Mouse (Mus musculus) liver, embryonic 13.5 days (tissue): Measurements from ENCODE around the gene Dusp1. TPM values are rescaled to one million over a fixed set of nuclear protein-coding genes. Genes with fewer than 3 reads are reported as not detected.

Experiments used
- ATAC-seq: fragments of 200-750 bp; cut with Nextera tagmentation; 2 replicates; pipeline ENCODE4 v1.8.0; 2017; ENCODE audit warnings: low read depth, mild to moderate bottlenecking, moderate number of reproducible peaks, moderate library complexity
- DNase-seq: peaks from one replicate; pipeline ENCODE4 v3.0.0; 2022
- H3K27ac ChIP-seq: fragments of 300-500 bp; sonication (generic); 2 replicates; pipeline ENCODE4 v1.5.1; 2015; ENCODE audit warnings: moderate library complexity, mild to moderate bottlenecking, inconsistent platforms
- H3K27me3 ChIP-seq: fragments of 300-500 bp; sonication (generic); 2 replicates; pipeline ENCODE4 v1.6.1; 2015; ENCODE audit warnings: mild to moderate bottlenecking, inconsistent platforms
- H3K36me3 ChIP-seq: fragments of 300-500 bp; sonication (generic); 2 replicates; pipeline ENCODE4 v1.6.1; 2015; ENCODE audit warnings: mild to moderate bottlenecking, inconsistent platforms
- H3K4me1 ChIP-seq: fragments of 300-500 bp; sonication (generic); replicated peaks from 2 replicates; pipeline ENCODE4 v1.6.1; 2015; ENCODE audit warnings: inconsistent platforms
- H3K4me2 ChIP-seq: fragments of 300-500 bp; sonication (generic); 2 replicates; pipeline ENCODE4 v1.6.1; 2015; ENCODE audit warnings: inconsistent platforms, mild to moderate bottlenecking, moderate library complexity
- H3K4me3 ChIP-seq: fragments of 300-500 bp; sonication (generic); replicated peaks from 2 replicates; pipeline ENCODE4 v1.5.1; 2015; ENCODE audit warnings: mild to moderate bottlenecking, inconsistent platforms
- H3K9ac ChIP-seq: fragments of 300-500 bp; sonication (generic); 2 replicates; pipeline ENCODE4 v1.6.1; 2015; ENCODE audit warnings: mild to moderate bottlenecking, inconsistent platforms
- H3K9me3 ChIP-seq: fragments of 300-500 bp; sonication (generic); replicated peaks from 2 replicates; pipeline ENCODE4 v1.6.1; 2016; ENCODE audit warnings: inconsistent platforms
- WGBS: fragments of 180-500 bp; shearing (Covaris S2); methylation state at CpG from one replicate; pipeline ENCODE4 v1.1.7; 2015; ENCODE audit not compliant: insufficient replicate concordance; 5-methylcytosine and 5-hydroxymethylcytosine counted together
- polyA plus RNA-seq: library from polyadenylated mRNA; unstranded; fragments of >200 nt; fragmentation: Nextera tagmentation; extraction: Ambion mirVana; gene quantifications from 2 replicates; pipeline ENCODE4 v1.2.1, GENCODE M21; 2015

The Dusp1 gene
- polyA plus RNA-seq, 1 experiment from 2014 or later, result 22.2 TPM

DNA sequence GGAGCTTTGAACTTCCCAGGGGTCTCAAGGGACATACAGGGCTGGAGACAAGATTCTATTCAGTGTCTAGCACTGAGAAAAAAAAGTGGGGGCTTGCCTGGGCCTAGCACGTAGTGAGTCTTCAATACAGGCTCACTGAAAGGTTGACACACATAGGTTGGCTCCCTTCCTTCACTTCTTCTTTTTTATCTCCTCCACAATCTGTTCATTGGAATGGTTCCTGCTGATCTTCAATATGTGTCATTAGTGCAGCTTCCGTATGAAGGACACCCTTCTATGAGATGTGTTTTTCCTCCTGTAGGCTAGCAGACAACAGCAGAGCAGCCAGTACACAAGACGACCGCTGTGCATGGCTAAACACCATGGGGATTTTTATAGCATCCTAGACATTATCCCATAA lies 37.1 kb downstream of the Dusp1 start:
- Histone ChIP-seq H3K4me3 (no peak overlapping the region), H3K9ac (no peak overlapping the region), H3K27me3 (peaks cover 4% of the 10 kb centered on the region; the same call in 1 of the 2 replicates), H3K36me3 (no peaks in the 10 kb centered on the region), H3K27ac (no peak overlapping the region), H3K4me1 (0 out of 2 replicates have a peak, but pooled peaks cover 11% of the 10 kb centered on the region), H3K4me2 (no peak overlapping the region), H3K9me3 (no peaks in the 10 kb centered on the region)
- WGBS, result 68% methylated on average over 4 of the region's 4 CpGs
- no peak for DNase-seq
- ATAC-seq, result no peak

DNA sequence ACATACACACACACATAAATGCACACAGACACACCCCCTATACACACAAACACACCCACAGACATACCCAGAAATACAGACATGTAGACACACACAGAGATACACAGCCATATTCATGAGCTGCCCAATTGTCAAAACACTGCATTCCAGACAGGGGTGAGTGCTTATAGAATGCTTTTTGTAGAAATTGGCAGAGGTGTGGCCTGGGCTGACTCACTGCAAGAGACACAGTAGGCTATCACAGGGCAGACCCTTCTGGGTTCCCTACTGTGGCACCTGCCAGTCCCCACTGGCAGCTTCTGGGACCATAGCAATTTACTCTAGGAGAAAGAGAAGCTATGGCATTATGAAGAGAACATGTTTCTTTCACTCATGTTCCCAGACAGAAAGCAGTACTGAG lies 37.6 kb downstream of the Dusp1 start:
- H3K4me1 ChIP-seq, result 0 out of 2 replicates have a peak, but pooled peaks cover 11% of the 10 kb centered on the region
- no peak for DNase-seq
- ATAC-seq, result no peak
- no peak overlapping the region for H3K4me3 ChIP-seq
- H3K9ac ChIP-seq, result no peak overlapping the region
- no peak overlapping the region for H3K4me2 ChIP-seq
- no peaks in the 10 kb centered on the region; the same call in 1 of the 2 replicates for H3K27me3 ChIP-seq
- H3K36me3 ChIP-seq, result no peaks in the 10 kb centered on the region
- H3K27ac ChIP-seq, result no peak overlapping the region
- no peaks in the 10 kb centered on the region for H3K9me3 ChIP-seq

DNA sequence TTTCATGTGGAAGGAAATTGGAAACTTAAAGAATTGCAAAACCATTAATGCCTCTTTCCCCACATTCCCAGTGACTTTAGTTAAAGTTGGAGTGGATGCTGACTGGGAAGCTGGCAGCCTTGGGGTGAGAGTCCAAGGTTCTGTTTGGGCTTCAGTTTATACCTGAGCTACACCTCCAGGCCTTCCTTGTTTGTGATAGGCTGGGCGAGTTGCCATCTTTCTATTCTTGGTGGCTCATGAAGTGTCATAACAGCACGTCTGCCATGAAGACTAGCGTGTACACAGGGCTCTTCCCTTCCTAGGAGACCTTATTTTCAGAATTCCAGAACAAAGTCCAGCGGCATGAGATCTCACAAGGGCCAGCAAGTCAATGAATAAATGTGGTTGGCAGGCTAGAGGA lies 39.2 kb downstream of the Dusp1 start:
- no peak overlapping the region for H3K4me2 ChIP-seq
- no peaks in the 10 kb centered on the region for H3K36me3 ChIP-seq
- H3K4me3 ChIP-seq, result no peak overlapping the region
- 57% methylated on average over 4 of the region's 4 CpGs for WGBS
- H3K9ac ChIP-seq, result no peak overlapping the region
- DNase-seq, result no peak
- H3K27me3 ChIP-seq, result no peaks in the 10 kb centered on the region
- peaks cover 10% of the 10 kb centered on the region; the same call in 1 of the 2 replicates for H3K4me1 ChIP-seq
- ATAC-seq, result no peak
- no peaks in the 10 kb centered on the region for H3K9me3 ChIP-seq
- H3K27ac ChIP-seq, result no peak overlapping the region

DNA sequence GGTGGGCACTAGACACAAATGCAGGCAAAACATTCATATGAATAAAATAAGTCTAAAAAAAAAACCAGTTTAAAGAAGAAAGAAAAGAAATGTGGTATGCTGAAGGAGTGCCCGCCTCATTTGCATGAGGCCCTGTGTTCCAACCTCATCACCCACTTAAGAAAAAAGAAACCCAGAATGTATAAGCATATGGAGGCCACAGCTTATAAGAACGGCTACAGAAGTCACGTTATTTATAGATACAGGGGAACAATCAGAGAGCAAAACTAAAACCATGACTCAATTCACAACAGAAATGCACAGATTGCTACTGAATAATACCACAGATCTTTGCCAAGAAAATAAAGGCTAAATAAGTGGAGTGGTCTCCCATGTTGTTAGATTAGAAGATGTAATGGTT lies 43.6 kb downstream of the Dusp1 start:
- Histone ChIP-seq H3K4me1 (peaks cover 48% of the 10 kb centered on the region), H3K9me3 (no peaks in the 10 kb centered on the region), H3K4me3 (no peak overlapping the region), H3K27me3 (no peaks in the 10 kb centered on the region), H3K4me2 (no peak overlapping the region), H3K9ac (no peak overlapping the region), H3K27ac (no peak overlapping the region; the same call in 1 of the 2 replicates), H3K36me3 (no peaks in the 10 kb centered on the region)
- 73% methylated on average over 3 of the region's 3 CpGs for WGBS
- no peak for DNase-seq
- ATAC-seq, result no peak

DNA sequence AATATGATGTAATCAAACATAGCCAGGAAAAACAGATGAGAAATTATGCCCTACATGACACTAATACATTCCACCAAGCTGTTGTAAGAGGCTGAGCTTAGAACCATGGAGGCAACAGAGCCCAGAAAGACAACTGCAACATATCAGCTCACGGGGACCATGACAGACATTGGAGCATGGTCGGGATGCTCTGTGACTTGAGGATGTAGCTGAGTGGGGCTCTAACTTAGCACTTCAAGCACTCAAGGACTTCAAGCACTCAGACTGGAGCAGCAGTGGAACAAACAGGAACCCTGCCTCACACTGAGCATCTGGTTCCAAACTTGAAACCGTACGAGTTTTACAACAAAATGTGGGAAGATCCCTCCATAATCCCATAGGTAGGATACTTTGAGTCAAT lies 46.3 kb downstream of the Dusp1 start:
- Histone ChIP-seq H3K27me3 (no peaks in the 10 kb centered on the region), H3K9me3 (no peaks in the 10 kb centered on the region), H3K36me3 (no peaks in the 10 kb centered on the region), H3K9ac (no peak overlapping the region), H3K4me2 (no peak overlapping the region), H3K4me1 (peaks cover 69% of the 10 kb centered on the region), H3K27ac (peak overlapping the region; percentile 99), H3K4me3 (no peak overlapping the region)
- no peak for DNase-seq
- no peak for ATAC-seq
- WGBS, result 90% methylated on average over 4 of the region's 4 CpGs

DNA sequence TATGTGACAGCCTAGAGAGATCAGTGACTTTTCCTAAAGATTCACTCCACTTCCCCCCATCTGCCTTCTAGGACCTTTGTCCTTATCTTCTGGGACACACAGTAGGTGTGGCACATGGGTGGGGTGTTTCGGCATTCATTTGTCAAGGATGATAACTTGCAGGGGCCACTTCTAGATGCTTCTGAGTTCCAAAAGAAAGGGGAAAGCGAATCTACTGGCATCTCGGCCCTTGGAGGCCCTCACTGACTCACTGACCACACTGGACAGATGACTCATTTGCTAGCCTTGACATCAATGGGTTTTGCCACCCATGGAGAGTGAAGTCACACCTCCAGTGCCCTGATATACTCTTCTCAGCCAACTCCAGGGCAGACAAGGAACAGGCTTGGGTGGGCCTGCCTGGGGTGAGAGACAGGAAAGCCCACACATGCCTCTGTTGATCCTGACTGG lies 47.3 kb downstream of the Dusp1 start:
- peak; percentile 86 for DNase-seq
- WGBS, result 12% methylated on average over 3 of the region's 3 CpGs
- peak; percentile 91 for ATAC-seq
- peak overlapping the region; percentile 37 for H3K4me3 ChIP-seq
- H3K4me1 ChIP-seq, result peaks cover 80% of the 10 kb centered on the region
- H3K9ac ChIP-seq, result peak overlapping the region; percentile 99
- peak overlapping the region; percentile 73 for H3K4me2 ChIP-seq
- no peaks in the 10 kb centered on the region for H3K36me3 ChIP-seq
- peak overlapping the region; percentile 99 for H3K27ac ChIP-seq
- no peaks in the 10 kb centered on the region for H3K27me3 ChIP-seq
- H3K9me3 ChIP-seq, result no peaks in the 10 kb centered on the region

DNA sequence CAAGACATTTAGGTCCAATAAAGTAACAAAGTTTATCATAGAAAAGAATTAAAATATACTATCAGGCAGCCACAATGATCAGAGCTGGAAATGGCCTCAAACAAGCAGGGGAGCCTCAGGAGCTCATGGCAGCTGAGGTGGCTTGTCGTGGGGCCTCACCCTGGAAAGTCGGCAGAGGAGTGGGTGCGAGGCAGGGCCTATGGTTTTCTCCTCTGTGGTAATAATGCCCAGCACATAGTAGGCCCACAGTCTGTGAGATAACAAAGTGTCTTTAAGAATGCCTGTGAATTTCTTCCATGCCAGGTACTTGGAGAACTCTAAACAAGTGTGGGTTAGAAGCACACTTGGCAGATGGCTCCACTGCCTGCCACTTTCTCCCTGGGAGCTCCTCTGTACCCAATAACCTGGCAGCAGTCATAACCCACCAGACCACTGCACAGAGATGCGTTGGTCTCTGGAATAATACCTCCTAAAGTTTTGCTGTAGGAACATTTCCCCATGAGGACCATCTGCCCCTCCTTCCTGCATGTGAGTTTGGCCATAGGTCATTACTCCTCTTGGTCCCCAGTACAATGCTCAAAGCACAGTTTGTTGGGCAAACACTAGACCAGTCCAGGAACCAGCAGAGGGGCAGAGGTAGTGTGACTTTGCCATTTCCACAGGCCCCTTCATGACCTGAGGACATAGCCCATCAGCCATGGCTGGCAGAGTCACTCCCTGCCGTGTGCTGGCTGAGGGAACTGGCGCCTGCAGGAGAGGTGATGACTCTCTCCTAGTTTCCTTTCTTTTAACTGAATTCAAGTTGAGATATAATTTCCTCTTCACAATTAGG lies 48.3 kb downstream of the Dusp1 start:
- peak overlapping the region; percentile 73 for H3K4me2 ChIP-seq
- peak overlapping the region; percentile 99 for H3K9ac ChIP-seq
- no peaks in the 10 kb centered on the region for H3K27me3 ChIP-seq
- peak; percentile 32 for ATAC-seq
- no peak overlapping the region for H3K4me3 ChIP-seq
- no peaks in the 10 kb centered on the region for H3K36me3 ChIP-seq
- H3K4me1 ChIP-seq, result peaks cover 86% of the 10 kb centered on the region
- H3K27ac ChIP-seq, result peak overlapping the region; percentile 99
- DNase-seq, result no peak
- WGBS, result 52% methylated on average over 6 of the region's 6 CpGs
- H3K9me3 ChIP-seq, result no peaks in the 10 kb centered on the region

DNA sequence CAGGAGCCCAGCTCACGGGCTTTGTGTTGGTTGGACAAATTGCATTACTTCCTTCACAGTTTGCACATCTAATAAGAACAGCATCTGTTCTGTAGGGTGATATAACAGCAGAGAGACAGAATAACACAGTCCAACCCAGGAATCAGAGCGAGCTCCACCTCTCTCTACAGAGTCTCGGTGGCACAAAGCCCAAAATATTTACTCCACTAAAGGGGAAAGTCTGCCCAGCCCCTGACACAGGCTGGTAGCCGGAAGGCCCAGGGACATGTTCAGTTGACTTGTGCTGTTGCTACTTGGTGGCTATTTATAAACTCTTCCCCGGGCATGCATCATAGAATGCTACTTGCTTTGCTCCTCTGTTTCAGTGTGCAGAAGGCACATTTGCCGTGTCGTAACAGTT lies 49.0 kb downstream of the Dusp1 start:
- Histone ChIP-seq H3K4me1 (peaks cover 86% of the 10 kb centered on the region), H3K27ac (peak overlapping the region; percentile 99), H3K4me2 (0 out of 2 replicates have a peak overlapping the region, but pooled peaks have one; percentile 0), H3K36me3 (no peaks in the 10 kb centered on the region), H3K27me3 (no peaks in the 10 kb centered on the region), H3K9ac (peak overlapping the region; percentile 99), H3K9me3 (no peaks in the 10 kb centered on the region), H3K4me3 (no peak overlapping the region)
- WGBS, result 62% methylated on average over 7 of the region's 7 CpGs
- ATAC-seq (no peak), DNase-seq (no peak)

DNA sequence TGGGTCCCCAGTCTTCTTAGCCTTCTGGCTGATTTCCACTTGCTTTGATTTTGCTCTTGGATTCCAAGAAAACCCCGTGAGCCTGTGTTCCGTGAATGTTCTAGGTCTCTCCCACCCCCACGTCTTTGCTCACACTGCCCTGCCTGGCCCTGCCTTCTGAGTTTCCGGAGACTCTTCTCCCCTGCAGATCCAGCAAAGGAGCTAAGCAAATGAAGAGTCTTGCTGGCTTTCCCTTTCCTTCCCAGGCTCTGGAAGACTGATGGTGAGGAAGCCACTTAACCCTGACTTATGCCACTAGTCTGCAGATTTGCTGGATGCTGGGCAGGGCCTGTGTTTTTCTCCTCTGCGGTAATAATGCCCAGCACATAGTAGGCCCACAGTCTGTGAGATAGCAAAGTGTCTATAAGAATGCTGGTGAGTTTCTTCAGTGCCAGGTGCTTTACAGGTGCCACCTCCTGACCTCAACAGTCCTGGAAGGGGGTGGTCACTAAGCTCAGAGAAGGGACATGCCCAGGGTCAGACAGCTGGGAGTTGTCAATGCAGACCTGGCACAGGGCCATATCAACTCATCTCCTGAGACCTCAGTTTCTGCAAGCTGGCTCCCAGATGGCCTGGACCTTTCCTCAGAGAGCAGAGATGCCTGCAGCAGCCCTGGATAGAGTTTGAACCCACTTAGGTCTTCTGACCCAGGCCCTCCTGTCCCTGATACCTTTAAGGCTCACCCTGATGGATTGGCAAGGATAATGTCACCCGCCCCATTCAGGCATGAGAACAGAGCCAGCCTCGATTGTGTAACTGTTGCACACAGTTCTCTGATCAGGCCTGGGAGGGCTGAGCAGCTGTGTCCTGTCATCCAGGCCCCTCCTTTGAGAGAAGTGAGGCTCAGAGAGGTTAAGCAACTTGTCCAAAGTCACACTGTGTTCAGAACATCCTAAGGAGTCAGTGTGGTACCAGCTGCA lies 49.8 kb downstream of the Dusp1 start:
- peaks cover 4% of the 10 kb centered on the region for H3K36me3 ChIP-seq
- H3K27ac ChIP-seq, result peak overlapping the region; percentile 99
- peaks cover 85% of the 10 kb centered on the region for H3K4me1 ChIP-seq
- 70% methylated on average over 7 of the region's 7 CpGs for WGBS
- peak overlapping the region; percentile 99 for H3K9ac ChIP-seq
- 0 out of 2 replicates have a peak overlapping the region, but pooled peaks have one; percentile 0 for H3K4me2 ChIP-seq
- ATAC-seq, result no peak
- no peak overlapping the region for H3K4me3 ChIP-seq
- no peak for DNase-seq
- no peaks in the 10 kb centered on the region for H3K27me3 ChIP-seq
- H3K9me3 ChIP-seq, result no peaks in the 10 kb centered on the region

DNA sequence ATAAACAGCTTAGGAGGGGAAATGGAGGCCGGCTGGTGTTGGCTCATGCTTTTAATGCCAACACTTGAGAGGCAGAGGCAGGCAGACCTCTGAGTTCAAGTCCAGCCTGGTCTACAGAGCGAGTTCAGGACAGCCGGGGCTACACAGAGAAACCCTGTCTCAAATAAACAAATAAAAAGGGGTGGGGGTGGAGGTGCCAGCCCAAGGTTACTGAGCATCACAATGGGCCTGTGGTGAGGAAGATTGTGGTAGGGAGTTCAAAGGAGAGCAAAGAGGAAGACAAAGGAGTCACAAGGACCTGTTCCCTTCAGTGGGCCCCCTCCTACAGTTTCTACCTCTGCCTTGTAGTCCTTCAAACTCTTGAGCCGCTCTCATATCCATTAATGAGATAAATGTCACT lies 50.7 kb downstream of the Dusp1 start:
- H3K27me3 ChIP-seq, result no peaks in the 10 kb centered on the region
- peak overlapping the region; percentile 99 for H3K27ac ChIP-seq
- 72% methylated on average over 4 of the region's 4 CpGs for WGBS

More for the DNA sequence above, 50.7 kb downstream of the Dusp1 start:
- Histone ChIP-seq H3K4me1 (peaks cover 85% of the 10 kb centered on the region), H3K9ac (peak overlapping the region; percentile 99; the same call in 1 of the 2 replicates), H3K4me3 (no peak overlapping the region), H3K36me3 (peaks cover 12% of the 10 kb centered on the region), H3K4me2 (no peak overlapping the region), H3K9me3 (no peaks in the 10 kb centered on the region)
- no peak for ATAC-seq
- no peak for DNase-seq
